Mouse (Mus musculus) kidney, postnatal 0 days (tissue): ENCODE measurements around the gene Smad9. TPM values are rescaled to one million over a fixed set of nuclear protein-coding genes. Genes with fewer than 3 reads are reported as not detected.

ENCODE experiments used
- ATAC-seq: fragments of 200-750 bp; cut with Nextera tagmentation; replicated peaks from 2 replicates; pipeline ENCODE4 v1.8.0; 2017; ENCODE audit warnings: low read depth, moderate number of reproducible peaks, moderate TSS enrichment, moderate library complexity; ENCODE audit not compliant: low FRiP score
- DNase-seq: peaks from one replicate; pipeline ENCODE4 v3.0.0-alpha.2; 2016; ENCODE audit warnings: low spot score
- H3K27ac ChIP-seq: fragments of 300-500 bp; sonication (generic); 2 replicates; pipeline ENCODE4 v1.5.1; 2014; ENCODE audit warnings: mild to moderate bottlenecking
- H3K27me3 ChIP-seq: fragments of 300-500 bp; sonication (generic); 2 replicates; pipeline ENCODE4 v1.6.1; 2014; ENCODE audit warnings: low read length, mixed read lengths; ENCODE audit not compliant: insufficient read depth
- H3K36me3 ChIP-seq: fragments of 300-500 bp; sonication (generic); 2 replicates; pipeline ENCODE4 v1.6.1; 2014; ENCODE audit warnings: low read length, mixed read lengths; ENCODE audit not compliant: insufficient read depth
- H3K4me1 ChIP-seq: fragments of 300-500 bp; sonication (generic); replicated peaks from 2 replicates; pipeline ENCODE4 v1.6.1; 2014; ENCODE audit warnings: antibody characterized with exemption, low read length, mixed read lengths; ENCODE audit not compliant: insufficient read depth
- H3K4me2 ChIP-seq: fragments of 300-500 bp; sonication (generic); 2 replicates; pipeline ENCODE4 v1.6.1; 2014; ENCODE audit warnings: mild to moderate bottlenecking, low read length, moderate library complexity, mixed read lengths
- H3K4me3 ChIP-seq: fragments of 300-500 bp; sonication (generic); replicated peaks from 2 replicates; pipeline ENCODE4 v1.5.1; 2014; ENCODE audit warnings: low read depth, low read length
- H3K9ac ChIP-seq: fragments of 300-500 bp; sonication (generic); 2 replicates; pipeline ENCODE4 v1.6.1; 2014; ENCODE audit warnings: low read depth, low read length
- H3K9me3 ChIP-seq: fragments of 300-500 bp; sonication (generic); replicated peaks from 2 replicates; pipeline ENCODE4 v1.6.1; 2016; ENCODE audit warnings: low read length, inconsistent platforms, mixed read lengths
- CTCF ChIP-seq: IDR thresholded peaks from 2 replicates; pipeline ENCODE4 v1.5.1; 2016; ENCODE audit warnings: antibody characterized with exemption, low read depth, mild to moderate bottlenecking, moderate library complexity
- WGBS: fragments of 180-500 bp; shearing (Covaris S2); extraction: QIAGEN DNeasy Blood & Tissue Kit; methylation state at CpG from one replicate; pipeline ENCODE4 v1.1.7; 2014; 5-methylcytosine and 5-hydroxymethylcytosine counted together
- polyA plus RNA-seq: library from polyadenylated mRNA; unstranded; fragments of >200 nt; fragmentation: Nextera tagmentation; extraction: Ambion mirVana; gene quantifications from 2 replicates; pipeline ENCODE4 v1.2.1, GENCODE M21; 2015

Gene Smad9
- polyA plus RNA-seq, 1 experiment from 2014 or later = 0.68 TPM

- no peak for DNase-seq
- H3K9ac ChIP-seq = no peak overlapping the region
- H3K27me3 ChIP-seq = no peaks in the 10 kb centered on the region
- ATAC-seq = no peak
- H3K9me3 ChIP-seq = no peaks in the 10 kb centered on the region
- H3K4me2 ChIP-seq = no peak overlapping the region
- no peaks in the 10 kb centered on the region for H3K4me1 ChIP-seq
- no peak for TF ChIP-seq CTCF
- no peak overlapping the region for H3K4me3 ChIP-seq
- no peaks in the 10 kb centered on the region for H3K36me3 ChIP-seq
- H3K27ac ChIP-seq = no peak overlapping the region
- WGBS = 61% methylated on average over 2 of the region's 2 CpGs
Observed at GRCm38 (mm10) chr3:54835421-54835820, 80.0 kb downstream of the Smad9 start.

Other genes with a start within 250 kb of the Smad9 start
- gene Supt20, start 62.8 kb upstream of the Smad9 start, polyA plus RNA-seq = 69.0 and 73.9 TPM in 2 replicates
- 0.43 and 0.45 TPM in 2 replicates for gene Gm21958, start 41.2 kb upstream of the Smad9 start, polyA plus RNA-seq
- 80.5 TPM in 2 replicates for gene Exosc8, start 20.2 kb upstream of the Smad9 start, polyA plus RNA-seq
- gene Alg5, start 20.0 kb upstream of the Smad9 start, polyA plus RNA-seq = 80.1 and 86.4 TPM in 2 replicates
- 32.5 and 37.9 TPM in 2 replicates for gene Rfxap, start 52.2 kb downstream of the Smad9 start, polyA plus RNA-seq
- not detected in 2 replicates for gene Sertm1, start 160.3 kb downstream of the Smad9 start, polyA plus RNA-seq